Mouse (Mus musculus): ENCODE measurements around the gene Tssk3. TPM values are rescaled to one million over a fixed set of nuclear protein-coding genes. Genes with fewer than 3 reads are reported as not detected.
"Not testable (repeated sequence)": the region's sequence is repeated elsewhere in the genome, so short reads cannot be mapped to it uniquely, and the experiment has no call there.

Tssk3 gene
- total RNA-seq (2021) = not detected
- long read RNA-seq, experiment 1 = 0 reads
- long read RNA-seq, experiment 2 = 0 reads

- Histone ChIP-seq H3K27ac (no peak within 1 kb of the TSS), H3K4me3 (peak within 1 kb of the TSS; percentile 56)
- intact Hi-C loops (cut with DNase I) = loop anchor here (10.0 kb wide), 1 partner anchor 114 kb away; the partner anchor contains the start of genes Eif3i and Tmem234
- peak; percentile 36 for DNase-seq
- peak; percentile 9; the same call in 1 of the 2 replicates for TF ChIP-seq CTCF (IDR thresholded peaks at IDR 0.05)
Measured at GRCm38 (mm10) chr4:129490972-129491880, at the start of gene Tssk3, which contains the start of gene Fam229a. Gene Tssk3 (minus strand): TSS chr4:129491022. Gene Fam229a (plus strand): TSS chr4:129491190.

GRCm38 (mm10) chr4:129540012-129540411 is 49.2 kb upstream of the Tssk3 start:
- no peak overlapping the region for H3K27ac ChIP-seq
- H3K4me3 ChIP-seq = no peak overlapping the region
- TF ChIP-seq CTCF (IDR thresholded peaks at IDR 0.05) = peak; percentile 32; the same call in 1 of the 2 replicates
- intact Hi-C loops (cut with DNase I) = loop anchor here (2.0 kb wide), 1 partner anchor 69 kb away; no protein-coding TSS in a partner anchor
- no peak for DNase-seq

- DNase-seq; H3K27ac ChIP-seq; intact Hi-C loops (cut with DNase I); H3K4me3 ChIP-seq: not testable (repeated sequence)
Measured at GRCm38 (mm10) chr4:129528901-129529300, 38.1 kb upstream of the Tssk3 start.

GRCm38 (mm10) chr4:129525889-129526288 is 35.1 kb upstream of the Tssk3 start:
- H3K27ac ChIP-seq = no peak overlapping the region
- intact Hi-C loops (cut with DNase I) = no loop called here
- no peak for DNase-seq
- H3K4me3 ChIP-seq = no peak overlapping the region
- TF ChIP-seq CTCF (IDR thresholded peaks at IDR 0.05) = no peak

- intact Hi-C loops (cut with DNase I) = no loop called here
- Histone ChIP-seq H3K4me3 (no peak overlapping the region), H3K27ac (no peak overlapping the region)
- TF ChIP-seq CTCF (IDR thresholded peaks at IDR 0.05) = no peak
- no peak for DNase-seq
Measured at GRCm38 (mm10) chr4:129525338-129525737, 34.5 kb upstream of the Tssk3 start.

DNA sequence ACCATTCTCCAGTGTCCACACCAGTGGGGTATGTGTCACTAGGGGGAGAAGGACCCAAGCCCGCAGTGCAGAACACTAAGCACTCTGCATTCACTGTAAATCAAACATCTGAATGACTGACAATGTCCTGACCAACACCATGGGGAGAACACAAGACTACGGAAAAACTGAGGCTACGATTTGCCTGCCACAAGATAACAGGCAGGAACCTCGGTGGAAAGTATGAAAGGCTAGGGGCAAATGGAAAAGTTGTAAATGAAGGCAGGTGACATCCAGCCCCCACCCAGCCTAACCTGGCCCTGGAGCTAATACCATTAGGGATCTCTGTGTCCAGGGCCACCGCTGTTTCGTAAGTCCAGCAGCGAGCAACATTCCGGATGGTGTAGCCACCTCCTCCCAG is 27.7 kb upstream of the Tssk3 start:
- intact Hi-C loops (cut with DNase I) = no loop called here
- Histone ChIP-seq H3K27ac (no peak overlapping the region), H3K4me3 (no peak overlapping the region)
- no peak for TF ChIP-seq CTCF (IDR thresholded peaks at IDR 0.05)
- DNase-seq = no peak

DNA sequence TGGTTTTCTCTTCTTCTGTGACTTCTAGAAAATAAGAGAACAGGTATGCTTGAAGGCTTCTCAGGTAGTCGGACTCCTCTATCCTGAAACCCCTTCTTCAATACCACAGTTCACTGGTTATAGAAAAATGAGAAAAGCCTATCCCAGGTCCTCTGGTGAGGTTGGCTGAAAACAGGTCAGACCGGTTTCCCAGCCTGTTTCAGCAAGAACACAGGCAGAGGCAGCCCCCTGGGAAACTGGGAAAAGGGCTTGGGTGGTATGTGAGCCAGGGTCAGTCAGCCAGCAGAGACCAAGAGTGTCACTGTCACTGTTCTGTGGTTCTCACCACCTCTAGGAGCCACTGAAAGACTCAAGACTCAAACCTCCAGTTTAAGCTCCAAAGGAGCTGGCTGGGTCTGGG is 26.1 kb upstream of the Tssk3 start:
- Histone ChIP-seq H3K27ac (no peak overlapping the region), H3K4me3 (no peak overlapping the region)
- DNase-seq = no peak
- intact Hi-C loops (cut with DNase I) = no loop called here
- TF ChIP-seq CTCF (IDR thresholded peaks at IDR 0.05) = no peak

DNA sequence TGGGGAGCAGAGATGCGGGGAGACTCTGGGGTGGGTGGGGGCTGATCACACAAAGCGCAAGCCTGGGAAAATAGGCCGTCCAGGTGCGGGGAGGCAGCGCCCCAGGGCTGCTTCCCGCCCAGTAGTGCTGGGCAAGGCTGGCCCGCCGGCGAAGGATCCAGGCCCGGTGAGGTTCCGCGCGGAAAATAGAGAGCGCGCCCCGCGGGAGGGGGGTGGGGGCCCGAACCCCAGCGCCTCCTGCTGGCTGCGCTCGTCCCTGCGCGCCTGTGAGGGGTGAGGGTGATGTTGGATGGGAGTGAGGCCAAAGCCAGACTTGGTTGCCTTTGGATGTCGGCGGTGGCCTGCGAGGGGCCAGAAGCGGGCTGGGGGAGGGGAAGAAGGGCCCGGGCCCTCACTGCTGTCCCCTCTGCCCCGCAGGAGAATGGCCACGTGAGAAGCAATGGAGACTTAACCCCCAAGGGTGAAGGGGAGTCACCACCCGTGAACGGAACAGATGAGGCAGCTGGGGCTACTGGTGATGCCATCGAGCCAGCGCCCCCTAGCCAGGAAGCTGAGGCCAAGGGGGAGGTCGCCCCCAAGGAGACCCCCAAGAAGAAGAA is 23.6 kb upstream of the Tssk3 start:
- intact Hi-C loops (cut with DNase I) = no loop called here
- peak; percentile 53 for DNase-seq
- Histone ChIP-seq H3K4me3 (peak overlapping the region; percentile 79), H3K27ac (peak overlapping the region; percentile 48)
- peak; percentile 68 for TF ChIP-seq CTCF (IDR thresholded peaks at IDR 0.05)

DNA sequence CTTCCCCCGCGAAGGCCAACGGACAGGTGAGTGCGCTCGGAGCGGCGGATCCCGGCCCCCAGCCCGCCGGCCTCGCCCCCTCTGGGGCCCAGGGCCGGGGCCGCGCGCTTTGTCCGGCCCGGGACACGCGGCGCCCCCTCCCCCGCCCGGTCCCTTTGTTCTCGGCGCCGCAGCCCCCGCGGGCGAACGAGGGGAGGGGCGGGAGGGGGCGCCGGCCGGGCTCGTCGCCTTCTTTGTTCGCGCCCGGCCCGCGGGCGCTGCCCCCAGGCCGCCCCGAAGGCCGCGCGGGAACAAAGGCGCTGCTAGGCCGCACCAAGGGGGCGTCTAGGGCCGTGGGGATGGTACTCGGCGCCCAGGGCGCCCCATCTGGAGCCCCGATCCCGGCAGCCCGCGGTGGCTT is 23.1 kb upstream of the Tssk3 start:
- peak overlapping the region; percentile 49 for H3K27ac ChIP-seq
- H3K4me3 ChIP-seq = peak overlapping the region; percentile 79
- no peak for TF ChIP-seq CTCF (IDR thresholded peaks at IDR 0.05)
- intact Hi-C loops (cut with DNase I) = no loop called here
- no peak for DNase-seq

DNA sequence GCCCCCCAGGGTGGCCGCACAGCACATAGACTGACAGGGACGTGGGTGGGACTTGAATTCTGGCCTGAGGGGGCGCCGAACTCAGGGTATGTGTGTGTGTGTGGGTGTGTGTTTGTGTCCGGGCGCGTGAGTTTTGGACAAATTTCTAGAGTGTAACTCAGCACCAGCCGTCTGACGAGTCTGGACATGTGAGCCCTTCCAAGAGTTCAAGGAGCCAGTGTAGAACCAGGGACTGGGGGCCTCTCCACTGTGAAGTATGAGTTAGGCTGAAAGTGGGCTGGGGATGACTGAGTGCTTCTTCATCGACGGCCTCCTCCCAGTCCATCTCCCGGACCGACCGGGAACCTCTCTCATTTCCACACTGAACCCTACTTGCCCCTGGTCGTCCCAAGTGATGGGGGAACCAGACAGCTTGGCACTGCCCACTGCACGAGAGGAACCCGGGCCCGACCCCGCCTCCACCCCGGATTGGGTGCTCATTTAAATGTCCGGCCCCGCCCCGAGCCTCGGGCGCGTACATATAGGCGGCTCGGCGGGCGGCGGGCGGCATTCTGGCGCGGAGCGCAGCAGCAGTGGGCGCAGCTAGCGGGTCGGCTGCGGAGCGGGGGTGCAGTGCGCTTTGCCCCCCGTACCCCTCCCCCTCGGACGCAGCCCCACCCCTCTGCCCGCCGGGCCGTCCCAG is 22.4 kb upstream of the Tssk3 start, which contains the start of gene Marcksl1:
Marcksl1 (plus strand) TSS at position 496 of the 682 bp plus-strand sequence.
- intact Hi-C loops (cut with DNase I) = no loop called here
- peak within 1 kb of the TSS; percentile 49 for H3K27ac ChIP-seq
- H3K4me3 ChIP-seq = peak within 1 kb of the TSS; percentile 79
- peak; percentile 78 for DNase-seq
- TF ChIP-seq CTCF (IDR thresholded peaks at IDR 0.05) = no peak

DNA sequence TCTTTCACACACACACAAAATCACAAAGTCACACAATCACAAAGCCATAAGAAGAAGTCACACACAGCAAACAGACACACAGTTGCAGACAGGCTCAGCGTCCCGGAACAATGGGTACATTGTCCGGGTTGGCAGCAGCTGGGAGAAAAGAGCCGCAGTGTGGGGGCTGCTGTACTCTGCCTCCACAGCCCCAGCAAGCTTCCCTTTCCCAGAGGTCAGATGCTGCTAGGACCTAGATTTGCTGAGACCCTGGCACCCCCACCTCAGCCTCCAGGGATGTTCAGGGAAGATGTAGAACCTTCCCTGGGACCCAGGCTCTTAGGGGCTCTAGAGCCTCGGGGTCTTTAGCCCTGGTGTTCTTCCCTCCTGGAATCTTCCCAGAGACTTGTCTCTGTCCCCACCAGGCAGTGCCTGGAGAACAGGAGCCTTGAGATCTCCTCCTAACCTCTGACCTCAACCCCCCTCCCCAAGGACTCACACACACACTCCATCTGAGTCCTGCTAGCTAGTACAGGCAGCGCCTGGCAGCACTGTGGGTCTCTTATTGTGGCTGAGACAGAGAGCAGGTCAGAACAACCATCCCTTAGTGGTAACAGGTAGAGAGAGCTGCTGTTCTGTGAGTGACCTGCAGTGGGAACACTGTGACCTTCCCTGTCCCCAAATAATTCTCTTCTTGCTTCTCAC is 20.7 kb upstream of the Tssk3 start:
- no peak for DNase-seq
- TF ChIP-seq CTCF (IDR thresholded peaks at IDR 0.05) = no peak
- no peak overlapping the region for H3K4me3 ChIP-seq
- H3K27ac ChIP-seq = 0 out of 2 replicates have a peak overlapping the region, but pooled peaks have one; percentile 16
- intact Hi-C loops (cut with DNase I) = no loop called here
